Mouse (Mus musculus) adrenal gland, postnatal 36 days (tissue): ENCODE results near the gene Riox1. TPM values are rescaled to one million over a fixed set of nuclear protein-coding genes. Genes with fewer than 3 reads are reported as not detected.
"Not testable (repeated sequence)": the region's sequence is repeated elsewhere in the genome, so short reads cannot be mapped to it uniquely, and the experiment has no call there.

Source experiments
- DNase-seq, 2 experiments: peaks; one replicate each; pipeline ENCODE4 v3.0.0; 2021; ENCODE audit warnings: mixed read lengths in 1 of 2
- long read RNA-seq, 2 experiments: library from polyadenylated mRNA; stranded (forward); transcript quantifications; one replicate each; pipeline ENCODE4 v2.0.0; 2021; ENCODE audit warnings: borderline sequencing depth in 2 of 2
- total RNA-seq, 2 experiments: library from RNA; stranded (reverse); gene quantifications; 2 replicates each; pipeline ENCODE4 v1.2.3; 2021

Gene Riox1
- total RNA-seq: 10 to 100 TPM; 15.4 to 17.3 TPM
- long read RNA-seq, experiment 1, transcript Riox1-201 (1 exons, 2,344 nt): major isoform, 56 of 56 reads
- long read RNA-seq, experiment 1, partial matches to known transcripts: 0 of 56 reads
- long read RNA-seq, experiment 1, other reads (novel, unspliced or antisense): 0 of 56 reads
- long read RNA-seq, experiment 2, transcript Riox1-201 (1 exons, 2,344 nt): major isoform, 11 of 11 reads
- long read RNA-seq, experiment 2, partial matches to known transcripts: 0 of 11 reads
- long read RNA-seq, experiment 2, other reads (novel, unspliced or antisense): 0 of 11 reads

GRCm38 (mm10) chr12:83950493-83950839 lies at the start of gene Riox1:
Riox1 (plus strand) TSS chr12:83950608.
- peak; percentile 92 to 93 for DNase-seq

DNA sequence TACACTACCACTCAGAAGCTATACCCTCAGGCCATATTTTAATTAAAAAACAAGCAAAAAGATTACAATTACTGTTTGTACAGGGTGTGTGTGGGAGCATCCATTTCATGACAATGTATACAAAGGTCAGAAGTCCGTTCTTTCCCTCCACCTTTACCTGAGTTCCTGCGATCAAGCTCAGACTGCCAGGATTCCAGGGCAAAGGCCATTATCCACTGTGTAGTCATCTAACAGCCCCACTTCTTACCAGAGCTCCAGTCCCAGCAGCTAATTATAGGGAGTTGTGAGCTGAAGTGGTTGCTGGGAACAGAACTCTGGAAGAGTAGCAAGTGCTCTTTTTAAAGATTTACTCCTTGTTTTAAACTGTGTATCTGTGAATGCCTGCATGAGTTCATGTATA lies 40.0 kb upstream of the Riox1 start:
- no peak for DNase-seq

DNA sequence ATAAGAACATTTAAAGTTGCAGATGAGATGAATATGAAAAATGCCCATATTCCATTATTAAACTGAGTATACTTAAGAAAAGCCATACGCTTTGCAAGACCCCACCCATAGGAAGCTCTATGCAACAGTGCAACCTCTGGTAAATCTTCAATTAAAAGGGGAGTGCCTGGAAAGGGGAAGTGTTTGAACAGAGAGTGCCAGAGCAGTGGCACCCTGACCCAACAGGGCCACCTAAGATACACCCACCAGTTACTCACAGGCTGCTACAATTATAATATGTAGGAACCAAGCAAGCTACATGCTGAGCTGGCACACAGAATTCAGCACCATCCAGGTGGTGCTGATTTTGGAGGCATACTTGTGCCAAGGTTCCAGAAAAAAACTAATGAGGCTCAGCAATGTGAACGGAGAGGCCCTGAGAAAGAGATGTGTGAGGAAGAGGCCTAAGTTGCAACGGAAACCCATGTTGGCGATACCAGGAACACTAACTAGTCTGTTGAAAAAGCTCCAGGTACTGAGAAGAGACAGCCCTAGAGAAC lies 36.1 kb upstream of the Riox1 start:
- no peak for DNase-seq

DNA sequence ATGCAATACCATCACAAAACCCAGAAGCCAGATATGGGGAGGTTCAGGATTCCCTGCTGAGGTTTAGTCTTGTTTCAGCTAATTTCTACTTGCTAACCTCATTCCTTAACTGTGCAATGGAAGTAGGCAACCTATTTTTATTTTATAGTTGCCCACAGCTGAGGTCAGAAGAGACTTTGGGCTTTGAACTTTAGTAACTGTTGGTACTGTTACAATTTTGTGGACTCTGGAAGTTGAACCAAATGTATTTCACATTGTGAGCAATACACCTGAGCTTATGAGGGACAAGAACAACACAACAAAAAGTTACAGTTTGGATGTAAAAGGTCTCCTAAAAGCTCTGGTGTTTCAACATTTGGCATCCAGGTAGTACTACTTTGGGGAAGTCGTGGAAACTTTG lies 35.6 kb upstream of the Riox1 start:
- no peak for DNase-seq

- DNase-seq: peak in 1 of 2 experiments; percentile 24
Measured at GRCm38 (mm10) chr12:83916884-83917283, 33.5 kb upstream of the Riox1 start.

DNA sequence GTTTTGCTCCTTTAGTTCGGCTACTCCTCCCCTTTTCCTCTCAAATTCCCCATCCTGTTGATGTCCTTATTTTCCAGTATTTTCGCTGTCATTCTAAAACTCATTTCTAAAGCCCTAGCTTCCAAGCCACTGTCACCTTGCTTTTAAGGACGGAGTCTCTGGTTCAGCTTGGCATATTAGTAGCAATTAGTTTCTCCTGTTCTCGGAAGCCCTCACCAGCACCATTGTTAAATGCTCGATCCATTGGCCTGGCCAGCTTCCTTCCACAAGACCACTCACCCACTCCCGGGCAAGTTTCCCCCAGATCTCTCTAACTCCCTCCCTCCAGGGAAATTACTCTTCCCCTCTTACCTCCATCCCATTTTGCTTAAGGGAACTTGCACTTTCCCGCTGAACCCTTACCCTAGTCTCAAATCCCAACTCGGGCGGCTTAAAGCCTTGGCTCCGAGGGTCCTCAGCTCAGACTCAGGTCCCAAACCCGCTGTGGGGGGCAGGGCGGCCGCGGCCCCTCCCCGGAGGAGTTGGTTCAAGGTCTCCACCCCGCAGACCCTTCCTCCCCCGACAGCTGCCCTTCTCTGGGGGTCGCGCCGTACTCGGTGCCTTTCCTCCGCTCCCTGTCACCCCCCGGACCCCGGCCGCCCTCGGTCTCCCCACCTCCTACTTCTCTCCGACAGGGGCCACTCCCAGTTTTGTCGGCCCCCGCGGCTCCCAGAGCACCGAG lies 29.5 kb upstream of the Riox1 start:
- peak in 1 of 2 experiments; percentile 33 for DNase-seq

- peak; percentile 97 for DNase-seq
Measured at GRCm38 (mm10) chr12:83921535-83922381, 28.6 kb upstream of the Riox1 start, which contains the start of gene Numb. Numb (minus strand) TSS chr12:83921934.

DNA sequence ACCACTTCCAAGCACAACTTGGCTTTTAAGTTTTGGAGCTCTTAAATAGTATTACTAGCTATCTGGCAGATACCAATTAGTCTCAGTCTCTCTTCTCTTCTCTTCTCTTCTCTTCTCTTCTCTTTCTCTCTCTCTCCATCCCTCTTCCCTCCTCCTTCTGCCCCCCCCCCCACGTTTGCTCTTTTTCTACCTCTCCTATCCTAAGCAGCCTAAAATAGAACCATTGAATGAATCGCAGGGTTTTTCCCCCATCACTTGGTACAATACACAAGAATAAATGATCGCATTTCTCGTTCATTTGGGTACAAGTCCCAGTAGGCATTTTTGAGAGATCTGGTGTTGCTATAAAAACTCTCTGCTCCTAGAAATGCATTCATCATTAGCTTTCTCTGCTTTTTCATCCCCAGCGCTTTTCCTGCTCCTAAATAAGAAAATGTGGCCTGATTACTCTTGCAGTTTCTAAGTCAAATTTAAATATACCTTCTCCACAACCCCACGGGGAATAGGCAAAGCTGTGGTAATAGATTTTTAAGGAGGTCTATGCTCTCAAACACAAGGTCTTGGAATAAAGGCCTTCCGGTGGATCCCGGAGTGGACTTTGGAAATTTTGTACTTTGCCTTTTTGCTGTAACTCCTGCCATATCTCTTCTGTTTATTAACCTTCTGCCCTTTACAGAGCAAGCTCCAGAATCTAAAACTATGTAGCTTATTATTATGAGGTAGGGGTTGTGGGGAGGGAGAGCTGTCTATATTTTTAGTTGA lies 27.5 kb upstream of the Riox1 start:
- DNase-seq: no peak

DNA sequence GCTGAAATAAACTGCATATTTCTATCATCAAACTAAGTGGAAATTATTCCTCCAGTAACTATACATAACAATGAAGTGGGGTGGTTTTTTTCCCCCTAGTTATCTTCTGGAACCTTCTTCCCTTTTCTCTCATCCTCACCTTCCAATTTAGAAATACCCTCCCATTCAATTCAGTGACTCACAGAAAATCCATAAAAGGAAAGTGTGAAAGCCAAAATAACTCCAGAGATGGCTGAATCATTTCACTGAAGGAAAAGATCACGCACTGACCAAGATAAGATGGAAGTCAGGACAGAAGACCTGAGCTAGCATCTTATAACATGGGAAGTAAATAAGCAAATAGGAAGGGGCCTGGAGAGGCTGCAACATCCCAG lies 26.9 kb upstream of the Riox1 start:
- no peak for DNase-seq

- no peak for DNase-seq
Measured at GRCm38 (mm10) chr12:83924332-83924731, 26.1 kb upstream of the Riox1 start.

GRCm38 (mm10) chr12:83925160-83925703 lies 25.2 kb upstream of the Riox1 start:
- no peak for DNase-seq

- DNase-seq: no peak
Measured at GRCm38 (mm10) chr12:83926061-83926460, 24.3 kb upstream of the Riox1 start.

DNA sequence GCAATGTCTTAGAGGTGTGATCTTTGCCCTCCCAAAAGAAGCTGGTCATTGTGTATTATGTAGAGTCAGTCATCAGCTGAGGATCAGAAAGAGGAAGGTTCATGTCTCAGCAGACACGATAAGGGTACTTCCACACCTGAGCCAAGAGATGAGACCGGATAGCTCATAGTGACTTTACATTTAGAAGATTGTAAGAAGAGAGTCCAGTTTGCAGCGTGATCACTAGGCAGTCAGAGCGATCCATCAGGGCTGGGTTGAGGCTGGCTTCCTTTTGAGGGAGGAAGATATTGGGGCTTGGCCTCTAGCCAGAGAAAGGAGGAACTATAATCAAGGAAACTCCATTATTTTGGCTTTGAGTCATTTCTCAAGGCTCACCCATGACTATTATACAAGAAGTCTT lies 22.7 kb upstream of the Riox1 start:
- DNase-seq: peak in 1 of 2 experiments; percentile 50

DNA sequence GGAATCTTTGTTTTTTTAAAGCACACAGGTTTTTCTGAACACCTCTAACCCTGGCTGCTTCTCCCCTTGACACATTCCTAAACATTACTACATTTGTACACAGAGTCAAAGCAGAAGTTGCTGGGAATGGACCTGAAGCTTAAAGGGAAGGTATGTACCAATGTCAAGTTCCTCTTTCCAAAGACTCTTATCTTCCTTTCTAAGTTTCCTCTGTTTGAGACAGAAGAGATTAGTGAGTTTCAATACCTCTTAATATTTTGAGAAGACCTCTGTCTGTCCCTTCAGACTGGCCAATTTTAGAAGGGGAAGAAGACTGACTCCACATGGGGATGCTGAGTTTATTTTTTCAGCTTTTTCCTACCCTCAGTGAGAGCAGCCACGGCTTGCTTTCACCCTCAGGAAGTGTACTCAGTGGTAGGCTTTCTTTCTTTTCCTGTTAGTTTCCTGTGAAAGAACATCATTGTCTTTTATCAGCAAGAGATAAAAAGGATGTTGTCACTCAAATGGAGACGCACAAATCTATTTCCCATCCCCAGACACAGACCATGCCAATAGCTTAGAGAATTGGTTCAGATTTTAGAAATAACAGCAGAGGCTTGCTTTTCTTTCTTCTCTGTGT lies 21.1 kb upstream of the Riox1 start:
- DNase-seq: no peak

- DNase-seq: no peak
Measured at GRCm38 (mm10) chr12:83937600-83937999, 12.8 kb upstream of the Riox1 start.

- not testable (repeated sequence) for DNase-seq
Measured at GRCm38 (mm10) chr12:83938592-83938991, 11.8 kb upstream of the Riox1 start.

DNA sequence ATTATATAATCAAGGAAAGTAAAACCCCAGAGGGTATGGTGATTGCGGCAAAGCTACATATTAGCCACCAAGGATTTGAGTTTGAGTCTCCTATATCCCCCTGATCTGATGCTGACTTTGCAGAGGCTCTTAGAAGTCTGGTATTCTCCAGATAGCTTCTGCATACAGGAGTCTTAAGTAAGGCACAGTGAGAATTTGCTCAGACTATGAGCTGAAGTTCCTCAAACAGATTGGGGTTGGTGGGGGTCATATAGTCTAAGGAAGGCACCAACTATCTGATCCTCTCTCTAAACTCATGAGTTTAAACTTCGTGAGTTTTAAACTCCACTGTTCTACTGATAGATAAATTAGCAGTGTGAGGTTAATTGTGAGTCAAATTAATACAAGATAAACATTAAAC lies 11.1 kb upstream of the Riox1 start:
- DNase-seq: no peak

GRCm38 (mm10) chr12:83940031-83940430 lies 10.4 kb upstream of the Riox1 start:
- no peak for DNase-seq

DNA sequence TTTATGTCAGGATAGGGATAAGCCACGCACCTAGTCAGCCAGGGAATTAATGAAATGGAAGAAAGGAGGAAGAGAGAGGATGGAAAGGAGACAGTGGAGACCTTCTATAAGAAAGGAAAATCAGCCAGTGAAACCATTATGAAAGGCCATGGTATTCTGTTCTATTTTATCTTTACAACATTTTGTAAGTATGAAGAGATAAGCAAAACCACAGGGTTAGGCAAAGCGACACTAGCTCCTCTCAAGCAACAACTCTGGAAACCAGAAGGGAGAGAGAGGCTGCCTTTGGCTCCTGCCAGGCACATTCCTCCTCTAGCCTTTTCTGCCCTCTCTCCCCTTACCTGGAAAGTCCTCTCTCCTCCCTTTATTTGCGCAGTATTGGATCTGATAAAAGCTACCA lies 8.5 kb upstream of the Riox1 start:
- no peak for DNase-seq

DNA sequence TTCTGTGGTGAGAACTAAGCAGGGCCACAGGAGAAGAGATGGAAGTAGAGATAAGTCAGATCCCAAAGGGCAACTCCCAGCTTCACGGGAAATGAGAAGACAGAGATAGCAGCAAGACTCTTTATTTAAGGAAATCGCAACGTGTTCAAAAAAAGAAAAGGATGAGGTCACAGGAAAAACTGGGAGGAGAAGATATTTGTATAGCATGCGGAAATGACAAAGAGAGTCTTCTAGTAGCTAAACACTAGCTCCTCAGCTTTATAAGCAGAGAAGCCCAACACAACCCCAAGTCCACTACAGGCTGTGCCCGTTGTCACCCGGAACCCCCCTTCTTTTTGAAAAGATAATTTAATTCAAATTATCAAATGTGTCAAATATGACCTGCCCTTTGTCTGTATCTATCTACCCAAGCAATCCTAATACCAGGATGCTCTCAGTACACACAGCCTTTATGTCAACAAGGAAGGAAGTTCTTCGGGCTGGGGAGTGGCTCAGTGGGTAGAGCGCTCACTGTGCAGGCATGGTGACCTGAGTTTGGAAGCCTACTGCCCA lies 3.1 kb upstream of the Riox1 start:
- DNase-seq: no peak

GRCm38 (mm10) chr12:83949043-83949442 lies 1.4 kb upstream of the Riox1 start:
- no peak for DNase-seq
